Mouse (Mus musculus) liver, embryonic 14.5 days (tissue): ENCODE data around the gene Baiap2. TPM values are rescaled to one million over a fixed set of nuclear protein-coding genes. Genes with fewer than 3 reads are reported as not detected.

Source experiments
- ATAC-seq: fragments of 200-750 bp; cut with Nextera tagmentation; 2 replicates; pipeline ENCODE4 v1.8.0; 2017; ENCODE audit warnings: moderate number of reproducible peaks, mild to moderate bottlenecking, moderate library complexity; ENCODE audit not compliant: insufficient read depth
- DNase-seq, 3 experiments: peaks; one replicate each; pipeline ENCODE4 v3.0.0-alpha.2; 2012 to 2013; ENCODE audit warnings: low read depth in 3 of 3, low spot score in 3 of 3
- H3K27ac ChIP-seq: fragments of 300-500 bp; sonication (generic); 2 replicates; pipeline ENCODE4 v1.5.1; 2014; ENCODE audit warnings: moderate library complexity, mild to moderate bottlenecking, control low read depth, inconsistent platforms
- H3K27me3 ChIP-seq: fragments of 300-500 bp; sonication (generic); 2 replicates; pipeline ENCODE4 v1.6.1; 2014; ENCODE audit warnings: mild to moderate bottlenecking, low read length, moderate library complexity; ENCODE audit not compliant: control insufficient read depth, insufficient read depth
- H3K36me3 ChIP-seq: fragments of 300-500 bp; sonication (generic); replicated peaks from 2 replicates; pipeline ENCODE4 v1.6.1; 2014; ENCODE audit warnings: low read depth; ENCODE audit not compliant: control insufficient read depth, insufficient read depth
- H3K4me1 ChIP-seq, 2 experiments: fragments of 200-500 bp in 1 of 2; fragments of 300-500 bp in 1 of 2; sonication (generic) in 1 of 2; replicated peaks; 2 replicates each; pipeline ENCODE4 v1.6.1; 2012 to 2014; ENCODE audit warnings: antibody characterized with exemption in 1 of 2, inconsistent platforms in 1 of 2, low read length in 1 of 2; ENCODE audit not compliant: control insufficient read depth in 2 of 2, insufficient read depth in 2 of 2
- H3K4me2 ChIP-seq: fragments of 300-500 bp; sonication (generic); 2 replicates; pipeline ENCODE4 v1.6.1; 2014; ENCODE audit warnings: low read depth, mild to moderate bottlenecking, control low read depth, moderate library complexity
- H3K4me3 ChIP-seq, 2 experiments: fragments of 200-500 bp in 1 of 2; fragments of 300-500 bp in 1 of 2; sonication (generic) in 1 of 2; 2 replicates each; pipeline ENCODE4 v1.5.1; 2012 to 2014; ENCODE audit warnings: low read depth in 2 of 2, low read length in 2 of 2, mild to moderate bottlenecking in 2 of 2, control low read depth in 1 of 2, inconsistent platforms in 1 of 2, moderate library complexity in 1 of 2; ENCODE audit not compliant: insufficient read depth in 1 of 2
- H3K9ac ChIP-seq: fragments of 300-500 bp; sonication (generic); replicated peaks from 2 replicates; pipeline ENCODE4 v1.6.1; 2014; ENCODE audit warnings: mild to moderate bottlenecking, control low read depth, moderate library complexity
- H3K9me3 ChIP-seq: fragments of 300-500 bp; sonication (generic); 2 replicates; pipeline ENCODE4 v1.6.1; 2016; ENCODE audit warnings: low read length, mixed read lengths; ENCODE audit not compliant: control insufficient read depth
- CTCF ChIP-seq: IDR thresholded peaks from 2 replicates; pipeline ENCODE4 v1.5.1; 2016; ENCODE audit warnings: antibody characterized with exemption, low read depth, control low read depth
- EP300 ChIP-seq: IDR thresholded peaks from 2 replicates; pipeline ENCODE4 v1.6.1; 2016; ENCODE audit warnings: antibody characterized with exemption, low read depth
- WGBS: fragments of 180-500 bp; shearing (Covaris S2); extraction: QIAGEN DNeasy Blood & Tissue Kit; methylation state at CpG from one replicate; pipeline ENCODE4 v1.1.7; 2014; ENCODE audit not compliant: insufficient replicate concordance; 5-methylcytosine and 5-hydroxymethylcytosine counted together
- polyA plus RNA-seq, 2 experiments: library from polyadenylated mRNA; depleted of rRNA in 1 of 2; stranded (reverse) in 1 of 2; unstranded in 1 of 2; fragments of >200 nt; fragmentation: Nextera tagmentation in 1 of 2; extraction: Ambion mirVana in 1 of 2; gene quantifications; 2 replicates each; pipeline versions ENCODE4 v1.2.1 to v1.2.3; 2012 to 2014

The Baiap2 gene
- polyA plus RNA-seq, 2 experiments: 4.2 to 5.6 TPM

DNA sequence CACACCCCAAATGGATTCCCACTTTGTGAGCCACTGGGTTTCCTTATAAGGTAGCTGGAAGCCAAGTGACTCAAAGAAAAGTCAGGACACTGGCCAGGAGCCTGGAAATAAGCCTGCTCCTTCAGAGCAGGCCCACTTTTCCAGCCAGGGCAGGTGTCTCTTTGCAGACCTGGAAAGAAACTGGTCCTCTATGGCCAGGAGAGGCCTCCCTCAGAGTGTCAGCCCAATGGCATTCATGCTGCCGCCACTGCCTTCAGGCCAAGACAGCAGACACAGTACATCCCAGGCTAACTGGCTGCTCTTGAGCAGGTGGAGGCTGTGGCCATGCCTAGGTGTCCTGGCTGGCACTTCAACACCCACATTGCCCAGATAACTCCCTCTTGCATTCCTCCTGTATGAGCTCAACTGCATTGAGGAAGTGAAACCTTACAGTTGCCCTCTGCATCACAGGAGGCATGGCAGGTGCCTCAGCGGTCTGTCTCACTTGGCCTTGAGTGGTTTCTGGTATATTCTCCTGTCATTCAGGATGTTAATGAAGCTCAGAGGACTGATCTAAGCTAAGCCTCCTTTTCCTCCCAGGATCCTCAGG, 12.3 kb downstream of the Baiap2 start:
- H3K27me3 ChIP-seq: no peaks in the 10 kb centered on the region
- no peak overlapping the region for H3K4me3 ChIP-seq
- 46% methylated on average over 2 of the region's 2 CpGs for WGBS
- no peak for TF ChIP-seq CTCF
- TF ChIP-seq EP300: no peak
- ATAC-seq (no peak), DNase-seq (no peak)
- H3K27ac ChIP-seq: no peak overlapping the region
- peaks cover 0 to 41% of the 10 kb centered on the region in 2 experiments; a peak in 3 of 4 replicates for H3K4me1 ChIP-seq
- H3K9me3 ChIP-seq: no peaks in the 10 kb centered on the region
- H3K9ac ChIP-seq: no peak overlapping the region
- no peaks in the 10 kb centered on the region for H3K36me3 ChIP-seq
- H3K4me2 ChIP-seq: no peak overlapping the region

GRCm38 (mm10) chr11:119955432-119955831, 12.9 kb downstream of the Baiap2 start:
- no peak overlapping the region for H3K27ac ChIP-seq
- no peaks in the 10 kb centered on the region for H3K27me3 ChIP-seq
- H3K4me1 ChIP-seq: peaks cover 0 to 41% of the 10 kb centered on the region in 2 experiments; a peak in 3 of 4 replicates
- no peak for ATAC-seq
- DNase-seq: no peak
- 19% methylated on average over 3 of the region's 3 CpGs for WGBS
- H3K9me3 ChIP-seq: no peaks in the 10 kb centered on the region
- H3K4me3 ChIP-seq: no peak overlapping the region
- no peak overlapping the region for H3K4me2 ChIP-seq
- TF ChIP-seq CTCF (no peak), EP300 (no peak)
- no peak overlapping the region for H3K9ac ChIP-seq
- no peaks in the 10 kb centered on the region for H3K36me3 ChIP-seq

GRCm38 (mm10) chr11:119956590-119956989, 14.0 kb downstream of the Baiap2 start:
- DNase-seq: no peak
- Histone ChIP-seq H3K9me3 (no peaks in the 10 kb centered on the region), H3K4me3 (no peak overlapping the region), H3K4me1 (peaks cover 0 to 35% of the 10 kb centered on the region in 2 experiments; a peak in 3 of 4 replicates), H3K27me3 (no peaks in the 10 kb centered on the region), H3K27ac (no peak overlapping the region), H3K36me3 (no peaks in the 10 kb centered on the region), H3K9ac (no peak overlapping the region), H3K4me2 (no peak overlapping the region)
- WGBS: 76% methylated on average over 13 of the region's 13 CpGs
- no peak for ATAC-seq
- TF ChIP-seq EP300: no peak

- H3K27me3 ChIP-seq: no peaks in the 10 kb centered on the region
- no peaks in the 10 kb centered on the region for H3K9me3 ChIP-seq
- WGBS: 42% methylated on average over 7 of the region's 7 CpGs
- ATAC-seq: no peak
- no peaks in the 10 kb centered on the region for H3K36me3 ChIP-seq
- no peak overlapping the region for H3K4me3 ChIP-seq
- TF ChIP-seq CTCF (no peak), EP300 (no peak)
- H3K27ac ChIP-seq: no peak overlapping the region
- H3K4me2 ChIP-seq: no peak overlapping the region
- no peak overlapping the region for H3K9ac ChIP-seq
- DNase-seq: no peak
- H3K4me1 ChIP-seq: peaks cover 0 to 20% of the 10 kb centered on the region in 2 experiments; a peak in 3 of 4 replicates
Measured at GRCm38 (mm10) chr11:119958856-119959255, 16.3 kb downstream of the Baiap2 start.

GRCm38 (mm10) chr11:119959714-119960113, 17.2 kb downstream of the Baiap2 start:
- Histone ChIP-seq H3K27ac (no peak overlapping the region), H3K9ac (no peak overlapping the region), H3K4me3 (no peak overlapping the region), H3K9me3 (no peaks in the 10 kb centered on the region), H3K27me3 (no peaks in the 10 kb centered on the region), H3K4me2 (no peak overlapping the region), H3K4me1 (peaks cover 0 to 16% of the 10 kb centered on the region in 2 experiments; a peak in 3 of 4 replicates), H3K36me3 (no peaks in the 10 kb centered on the region)
- ATAC-seq (no peak), DNase-seq (no peak)
- WGBS: 53% methylated on average over 4 of the region's 4 CpGs
- TF ChIP-seq CTCF: no peak
- TF ChIP-seq EP300: no peak
